Mouse (Mus musculus) embryo, embryonic 11 days (tissue): Measurements from ENCODE around the gene Ctsw.

ENCODE experiments used
- DNase-seq: peaks from one replicate; pipeline ENCODE4 v3.0.0-alpha.2; 2015

Gene Ctsw

GRCm38 (mm10) chr19:5429806-5430205 lies 38.5 kb downstream of the Ctsw start:
- DNase-seq, result no peak

GRCm38 (mm10) chr19:5429219-5429618 lies 39.1 kb downstream of the Ctsw start:
- DNase-seq, result no peak

GRCm38 (mm10) chr19:5428083-5428482 lies 40.2 kb downstream of the Ctsw start:
- peak; percentile 50 for DNase-seq

DNA sequence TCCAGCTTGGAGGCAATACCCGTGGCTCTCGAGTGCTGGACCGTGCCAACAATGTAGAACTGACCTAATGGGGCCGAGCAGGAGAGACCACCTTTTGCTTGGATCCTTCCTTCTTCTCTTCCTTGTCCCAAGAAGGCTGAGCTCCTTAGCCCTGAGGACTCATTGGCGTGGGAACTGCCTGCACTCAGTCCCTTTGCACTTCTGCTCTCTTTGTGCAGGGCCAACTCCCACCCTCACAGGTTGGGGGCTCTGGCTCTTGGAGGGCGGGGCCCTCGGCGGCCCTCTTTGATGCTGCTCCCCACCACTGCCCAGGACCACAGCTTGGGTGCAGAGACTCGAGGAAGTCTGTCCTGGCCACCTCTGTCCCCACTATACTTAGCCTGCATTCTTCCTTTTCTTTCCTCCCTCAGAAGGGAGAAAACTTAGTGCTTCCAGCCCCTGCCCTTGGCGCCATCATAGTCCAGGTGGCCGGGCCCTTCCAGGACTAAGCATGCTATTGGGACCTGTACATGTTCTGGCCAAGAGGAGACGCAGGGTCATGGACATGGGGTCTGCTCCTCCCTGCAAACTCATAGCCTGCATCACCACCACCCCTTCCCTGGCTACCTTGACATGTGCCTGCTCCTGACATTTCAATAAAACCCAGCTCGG lies 41.5 kb downstream of the Ctsw start:
- DNase-seq, result no peak

GRCm38 (mm10) chr19:5425906-5426565 lies 42.3 kb downstream of the Ctsw start:
- DNase-seq, result no peak

DNA sequence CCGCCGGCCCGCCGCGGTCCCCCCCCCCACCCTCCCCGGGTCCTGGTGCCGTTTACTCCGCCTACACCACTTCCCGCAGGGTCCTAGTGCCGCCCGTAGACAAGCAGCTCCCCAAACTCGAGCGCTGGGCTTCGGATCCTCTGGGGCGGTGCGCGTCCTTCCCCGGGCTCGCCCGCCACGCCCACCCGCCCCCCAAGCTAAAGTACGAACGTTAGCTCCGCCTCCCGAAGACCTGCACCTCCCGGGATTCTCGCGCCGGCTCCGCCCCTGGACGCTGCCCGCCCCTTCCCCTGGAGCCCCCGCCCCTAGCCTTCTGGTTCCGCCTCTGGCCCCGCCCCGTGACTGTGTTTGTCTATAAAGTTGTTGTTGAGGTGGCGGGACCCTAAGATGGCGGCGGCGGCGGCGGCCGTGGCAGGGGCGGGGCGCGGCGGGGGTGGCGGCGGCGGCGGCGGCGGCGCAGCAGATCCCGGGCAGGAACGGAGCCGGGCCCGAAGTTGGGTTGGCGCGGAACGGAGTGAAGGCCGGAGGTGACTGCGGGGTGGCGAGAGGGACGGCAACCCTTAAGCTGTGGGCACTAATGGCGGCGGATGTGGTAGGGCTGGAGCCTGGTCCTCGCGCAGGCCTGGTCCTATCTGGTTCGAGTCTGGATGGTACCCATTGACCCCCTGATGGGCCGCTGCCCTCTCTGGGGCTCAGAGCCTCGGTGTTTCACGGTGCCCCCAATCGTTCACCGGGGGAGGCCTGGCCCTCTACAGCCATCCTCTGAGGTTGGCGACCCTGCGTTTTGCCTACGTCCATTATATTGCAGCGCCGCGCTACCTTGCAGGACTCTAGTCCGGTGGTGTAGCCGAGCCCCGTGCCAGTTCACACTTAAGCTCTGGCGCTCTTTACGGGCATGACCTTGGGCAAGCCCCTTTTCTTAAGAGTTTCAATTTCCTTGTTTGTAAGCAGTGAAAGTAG lies 43.2 kb downstream of the Ctsw start, which contains the start of the genes Drap1 and AI837181:
Gene Drap1 (minus strand): TSS at position 198 of the 960 bp plus-strand sequence.
Gene AI837181 (plus strand): TSS at position 363 of the 960 bp plus-strand sequence.
- peak; percentile 99 for DNase-seq

- DNase-seq, result peak; percentile 85
Measured at GRCm38 (mm10) chr19:5424092-5424781, 44.1 kb downstream of the Ctsw start.

DNA sequence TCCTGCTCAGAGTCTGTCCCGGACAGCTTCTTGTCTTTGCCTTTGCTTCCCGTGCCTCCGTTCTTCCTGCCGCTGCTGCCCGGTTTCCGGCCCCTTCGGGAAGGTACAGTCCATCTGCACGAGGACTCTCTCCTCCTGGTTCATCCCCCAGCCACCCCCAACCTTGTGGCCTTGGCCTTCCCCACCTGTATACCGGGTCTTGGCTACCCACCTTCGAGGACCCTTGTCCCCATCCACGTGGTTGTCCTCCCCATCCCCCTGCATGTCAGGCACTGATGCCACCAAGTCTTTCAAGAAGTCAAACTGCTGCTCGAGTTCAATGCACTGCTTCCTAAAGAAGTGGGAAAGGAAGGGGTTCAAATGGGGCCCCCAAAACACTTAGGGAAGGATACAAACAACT lies 44.7 kb downstream of the Ctsw start:
- no peak for DNase-seq

- no peak for DNase-seq
Measured at GRCm38 (mm10) chr19:5422895-5423443, 45.3 kb downstream of the Ctsw start.

- DNase-seq, result no peak
Measured at GRCm38 (mm10) chr19:5422267-5422666, 46.0 kb downstream of the Ctsw start.

- no peak for DNase-seq
Measured at GRCm38 (mm10) chr19:5421784-5422183, 46.5 kb downstream of the Ctsw start.

DNA sequence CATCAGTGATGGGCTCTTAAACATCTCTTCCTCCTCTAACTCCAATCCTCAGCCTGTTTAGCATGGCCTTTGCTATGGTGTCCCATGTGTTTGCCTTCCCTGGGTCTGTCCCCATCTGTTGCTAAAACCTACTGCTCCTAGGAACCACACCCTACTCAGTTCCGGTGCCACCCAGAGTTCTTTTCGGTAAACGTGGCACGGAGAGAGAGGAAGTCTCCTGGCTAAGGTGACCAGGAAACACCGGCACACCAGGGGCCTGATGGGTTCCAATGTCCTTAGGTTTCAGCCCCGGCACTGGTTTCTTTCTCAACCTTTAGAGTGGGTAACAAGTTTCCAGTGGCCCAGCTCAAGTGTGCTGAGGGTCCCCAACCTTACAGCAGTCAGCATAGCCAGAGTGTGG lies 47.7 kb downstream of the Ctsw start:
- DNase-seq, result no peak

- no peak for DNase-seq
Measured at GRCm38 (mm10) chr19:5419630-5420029, 48.7 kb downstream of the Ctsw start.

DNA sequence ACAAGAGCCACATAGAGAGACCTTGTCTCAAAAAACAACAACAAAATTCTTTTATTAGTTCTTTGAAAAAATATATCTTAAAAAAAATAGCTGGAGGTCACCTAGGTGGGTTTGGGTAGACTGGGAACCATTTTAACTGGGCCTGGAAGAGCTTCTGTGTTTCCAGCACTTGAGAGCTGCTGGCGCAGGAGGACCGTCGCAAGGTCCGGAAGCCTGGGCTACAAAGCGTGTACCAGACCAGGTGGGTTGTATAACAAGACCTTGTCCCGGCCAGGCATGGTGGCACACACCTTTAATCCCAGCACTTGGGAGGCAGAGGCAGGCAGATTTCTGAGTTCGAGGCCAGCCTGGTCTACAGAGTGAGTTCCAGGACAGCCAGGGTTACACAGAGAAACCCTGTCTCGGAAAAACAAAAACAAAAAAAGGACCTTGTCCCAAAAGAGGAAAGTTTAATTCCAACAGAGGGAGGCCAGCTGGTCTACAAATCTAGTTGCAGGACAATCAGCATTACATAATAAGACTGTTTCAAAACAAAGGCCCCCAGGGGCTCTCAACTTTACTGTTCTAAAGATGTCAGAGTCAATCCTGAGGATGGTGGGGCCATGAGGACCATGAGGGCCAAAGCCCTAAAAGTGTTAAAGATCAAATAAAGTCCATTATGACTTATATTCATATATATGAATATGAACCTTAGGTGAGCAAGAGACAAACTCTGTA lies 49.4 kb downstream of the Ctsw start:
- no peak for DNase-seq
